Mouse (Mus musculus): ENCODE measurements at regions not wholly inside any gene's neighbourhood (a gene's known extent, or its start where the extent isn't known, plus 50 kb on each side); places are given as distances from the start of the nearest gene placed in this dataset.
"Not testable (repeated sequence)": the region's sequence is repeated elsewhere in the genome, so short reads cannot be mapped to it uniquely, and the experiment has no call there.

DNA sequence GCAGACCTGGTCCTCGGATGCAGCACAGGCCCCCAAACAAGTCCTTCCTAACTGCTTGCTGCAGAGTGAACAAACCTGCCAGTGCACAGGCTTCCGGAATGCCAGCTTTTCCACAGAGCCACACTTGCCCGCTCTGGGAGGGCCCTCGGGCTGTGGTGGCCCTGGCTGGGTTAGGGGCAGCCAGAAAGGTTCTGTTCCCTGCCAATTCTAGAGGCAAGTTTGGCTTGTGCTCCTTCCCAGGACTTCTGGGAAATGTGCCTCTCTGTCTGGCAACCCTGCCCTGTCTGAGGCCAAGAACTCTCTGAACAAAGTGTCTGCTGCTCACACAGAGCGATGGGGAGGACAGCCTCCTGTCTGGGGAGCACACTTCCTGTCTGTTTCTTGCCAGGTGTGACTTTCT is 66.4 kb downstream of the Xrcc2 start:
- peak; percentile 29 to 60 for DNase-seq (ENCODE audit: low spot score in 2 of 2)

DNA sequence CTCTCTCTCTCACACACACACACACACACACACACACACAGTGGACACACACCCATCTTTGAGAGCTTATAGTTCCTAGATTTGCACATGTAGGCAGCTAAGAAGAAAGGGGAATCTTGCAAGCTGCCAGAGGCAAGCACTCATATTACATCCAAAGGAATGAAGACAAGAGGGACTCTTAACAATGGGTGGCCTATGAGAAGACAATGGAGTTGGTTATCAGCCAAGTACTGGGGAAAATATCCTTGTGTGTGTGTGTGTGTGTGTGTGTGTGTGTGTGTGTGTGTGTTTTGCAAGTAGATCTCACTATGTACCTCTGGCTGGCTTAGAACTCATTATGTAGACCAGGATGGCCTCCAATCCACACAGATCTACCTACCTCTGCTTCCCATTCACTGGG is 67.5 kb downstream of the Xrcc2 start:
- no peak for DNase-seq (ENCODE audit: low spot score in 2 of 2)

DNA sequence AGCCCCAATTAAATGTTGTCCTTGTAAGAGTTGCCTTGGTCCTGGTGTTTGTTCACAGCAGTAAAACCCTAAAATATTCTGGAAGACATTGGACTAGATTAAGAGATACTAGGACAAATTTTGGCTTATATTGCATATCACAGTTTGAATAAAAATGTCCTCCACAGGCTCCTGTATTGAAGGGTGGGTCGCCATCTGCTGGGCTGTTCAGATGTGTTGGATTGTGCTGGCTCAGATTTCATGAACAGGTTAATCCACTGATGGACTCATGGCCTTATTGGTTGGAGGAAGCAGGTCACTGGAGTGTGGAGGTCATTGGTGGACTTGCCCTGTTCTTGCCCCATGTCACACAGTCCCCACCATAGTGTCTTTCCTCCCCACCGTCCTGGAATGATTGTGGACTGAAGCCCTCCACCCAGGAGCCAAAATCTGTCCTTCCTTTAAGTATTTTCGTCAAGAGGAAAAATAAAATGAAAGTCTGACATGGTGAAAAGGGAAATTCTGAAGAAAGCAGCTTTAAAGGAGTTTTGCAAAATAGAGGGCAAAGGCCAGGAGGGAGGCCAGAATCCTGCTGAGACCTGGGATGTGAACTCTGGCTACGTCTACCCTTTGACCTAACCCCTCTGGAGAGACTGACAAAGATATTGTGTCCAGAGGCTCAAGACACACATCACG is 72.6 kb downstream of the Xrcc2 start:
- DNase-seq (ENCODE audit: low spot score in 2 of 2), result no peak

DNA sequence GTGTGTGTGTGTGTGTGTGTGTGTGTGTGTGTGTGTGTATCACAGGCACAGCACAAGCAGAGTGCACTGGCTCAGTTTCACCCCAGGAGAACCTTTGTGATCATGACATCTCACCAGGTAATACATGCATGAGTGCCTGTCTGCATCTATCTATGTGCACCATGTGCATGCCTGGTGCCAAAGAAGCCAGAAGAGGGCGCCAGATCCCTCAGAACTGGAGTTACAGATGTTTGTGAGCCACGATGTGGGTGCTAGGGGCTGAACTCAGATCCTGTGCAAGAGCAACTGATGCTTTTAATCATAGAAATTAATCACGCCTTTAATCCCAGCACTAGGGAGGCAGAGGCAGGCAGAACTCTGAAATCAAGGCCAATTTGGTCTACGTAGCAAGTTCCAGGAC is 75.9 kb downstream of the Xrcc2 start:
- DNase-seq (ENCODE audit: low spot score in 2 of 2), result no peak

DNA sequence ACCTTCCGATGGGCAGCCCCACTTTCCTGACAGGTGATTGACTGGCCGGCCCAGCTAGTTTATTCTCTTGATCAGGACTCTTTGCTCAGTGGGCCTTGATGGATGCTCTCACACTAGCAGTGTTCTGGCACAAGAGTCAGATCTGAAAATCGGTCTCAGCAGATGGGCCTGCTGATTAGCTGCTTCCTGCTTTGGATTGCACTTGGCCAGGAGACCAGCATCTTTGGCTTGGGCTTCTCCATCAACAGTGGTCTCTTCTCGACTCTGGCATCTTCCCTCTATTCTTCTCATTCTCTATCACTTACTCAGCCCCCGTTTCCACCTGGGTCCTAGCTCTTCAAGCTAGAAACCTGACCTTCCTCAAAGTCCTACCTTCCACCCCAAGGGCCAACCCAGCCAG is 77.1 kb downstream of the Xrcc2 start:
- DNase-seq (ENCODE audit: low spot score in 2 of 2), result no peak

DNA sequence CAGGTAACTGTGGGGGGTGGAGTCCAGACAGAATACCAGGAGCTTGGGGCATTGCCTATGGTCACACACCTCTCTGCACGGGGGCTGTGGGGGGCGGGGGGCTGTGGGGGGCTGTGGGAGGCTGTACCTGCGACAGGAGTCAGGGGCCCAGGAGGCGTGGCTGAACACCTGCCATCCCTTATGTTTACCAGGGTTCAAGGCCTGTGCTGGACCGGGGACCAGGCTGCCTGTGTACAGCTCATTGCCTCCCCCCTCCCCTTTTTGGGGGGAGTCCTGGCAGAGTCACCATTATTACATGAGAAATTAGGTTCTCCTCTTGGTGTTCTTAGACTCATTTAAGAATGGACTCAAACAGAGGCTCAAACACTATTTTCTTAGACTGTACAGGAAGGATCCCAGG is 78.5 kb downstream of the Xrcc2 start:
- no peak for DNase-seq (ENCODE audit: low spot score in 2 of 2)

DNA sequence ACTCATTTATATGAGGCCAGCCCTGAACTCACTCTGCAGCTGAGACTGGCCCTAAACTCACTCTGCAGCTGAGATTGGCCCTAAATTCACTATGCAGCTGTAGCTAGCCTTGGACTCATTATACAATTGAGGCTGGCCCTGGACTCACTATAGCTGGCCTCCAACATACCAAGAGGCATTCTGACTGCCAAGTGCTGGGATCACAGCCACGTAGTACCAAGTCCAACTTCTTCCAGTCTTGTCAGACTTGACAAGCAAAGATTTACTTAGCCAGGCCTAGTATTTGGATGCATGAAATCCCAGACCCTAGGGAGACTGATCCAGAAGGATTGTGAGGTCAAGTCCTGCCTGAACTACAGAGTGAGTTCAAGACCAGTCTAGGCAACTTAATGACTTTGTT is 81.6 kb downstream of the Xrcc2 start:
- DNase-seq (ENCODE audit: low spot score in 2 of 2), result no peak

DNA sequence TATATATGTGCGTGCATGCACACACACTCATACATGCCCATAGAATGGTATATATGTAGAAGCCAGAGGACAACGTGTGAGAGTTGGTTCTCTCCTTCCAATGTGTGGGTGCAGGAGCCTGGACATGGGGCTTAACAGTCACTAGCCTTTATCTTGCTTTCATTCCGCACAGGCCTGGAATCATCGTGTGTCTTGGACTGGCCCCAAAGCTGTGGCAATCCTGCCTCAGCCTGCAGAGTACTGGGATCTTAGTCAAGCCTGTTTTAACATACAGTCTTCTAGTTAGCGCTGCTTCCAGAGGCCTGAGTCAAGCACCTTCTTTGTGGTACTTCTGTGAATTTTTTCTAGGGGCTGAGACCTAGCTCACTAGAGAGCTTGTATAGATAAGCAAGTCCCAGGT is 85.8 kb downstream of the Xrcc2 start:
- no peak for DNase-seq (ENCODE audit: low spot score in 2 of 2)

DNA sequence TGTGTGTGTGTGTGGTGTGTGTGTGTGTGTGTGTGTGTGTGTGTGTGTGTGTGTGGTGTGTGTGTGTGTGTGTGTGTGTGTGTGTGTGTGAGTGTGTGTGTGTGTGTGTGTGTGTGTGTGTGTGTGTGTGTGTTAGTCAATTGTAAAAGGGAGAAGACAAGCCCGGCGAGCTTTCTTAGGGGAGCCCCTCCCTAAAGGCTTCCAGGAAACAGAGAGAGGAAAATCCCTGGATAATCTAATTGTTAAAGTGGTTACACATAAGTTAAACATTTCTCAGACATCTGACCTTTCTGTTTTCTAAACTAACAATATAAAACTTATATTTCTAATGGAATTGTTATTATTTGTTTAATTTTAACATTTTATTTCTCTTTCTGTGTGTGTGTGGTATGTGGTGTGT is 86.3 kb downstream of the Xrcc2 start:
- not testable (repeated sequence) for DNase-seq (ENCODE audit: low spot score in 2 of 2)

DNA sequence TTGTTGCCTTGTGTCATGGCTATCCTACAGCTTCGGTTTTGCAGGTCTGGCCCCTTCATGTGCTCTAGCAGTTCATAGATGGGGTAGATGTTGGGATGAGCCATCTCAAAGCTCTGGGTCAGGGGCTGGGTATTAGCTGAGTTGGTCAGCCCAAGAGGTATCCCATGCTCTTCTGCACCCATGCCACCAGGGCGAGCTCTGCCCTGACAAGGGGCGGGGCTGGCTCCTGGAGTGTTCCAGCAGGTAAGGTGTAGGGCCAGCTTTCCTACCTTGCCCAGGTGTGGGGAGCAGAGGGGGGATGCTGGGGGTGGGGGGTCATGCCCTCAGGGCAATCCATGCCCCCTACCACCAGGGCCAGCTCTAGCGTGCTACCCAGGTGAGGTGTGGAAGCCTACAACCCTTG is 91.0 kb downstream of the Xrcc2 start:
- DNase-seq (ENCODE audit: low spot score in 2 of 2), result no peak

DNA sequence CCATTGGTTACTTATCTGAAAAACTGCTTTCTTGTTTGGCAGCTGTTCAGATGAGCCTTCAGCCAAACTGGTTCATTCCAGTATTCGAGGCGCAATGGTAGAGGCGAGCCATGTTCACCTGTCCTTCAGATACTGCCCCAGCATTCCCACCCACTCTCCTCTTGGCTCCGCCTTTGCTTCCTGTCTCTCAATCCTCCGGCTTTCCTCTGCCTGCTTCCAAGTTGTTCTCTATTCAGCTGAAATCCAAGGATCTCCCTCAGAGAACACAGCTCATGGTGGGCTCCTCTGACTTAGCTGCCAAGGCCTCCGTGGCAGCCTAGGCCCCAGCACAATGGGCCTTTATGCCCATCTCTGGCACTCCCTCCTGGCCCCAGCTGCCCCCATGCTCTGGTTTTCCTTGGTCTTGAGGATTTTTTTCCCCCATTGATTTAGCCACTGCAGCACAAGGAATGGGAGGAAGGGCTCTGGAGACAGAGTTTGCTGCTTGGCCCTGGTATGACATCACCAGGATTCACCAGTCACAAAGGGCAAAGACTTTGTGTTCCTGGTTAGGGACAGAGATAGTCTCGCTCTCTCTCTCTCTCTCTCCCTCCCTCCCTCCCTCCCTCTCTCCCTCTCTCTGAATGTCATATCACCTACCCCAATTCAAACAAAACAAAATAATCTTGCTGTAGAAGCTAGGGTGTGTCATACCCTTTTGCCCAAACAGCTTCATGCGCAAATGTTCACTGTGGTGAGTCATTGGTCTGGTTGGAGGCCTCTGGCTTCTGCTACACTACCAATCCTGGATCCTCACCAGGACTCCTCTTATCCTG is 91.6 kb downstream of the Xrcc2 start:
- DNase-seq (ENCODE audit: low spot score in 2 of 2), result peak; percentile 34 to 77

DNA sequence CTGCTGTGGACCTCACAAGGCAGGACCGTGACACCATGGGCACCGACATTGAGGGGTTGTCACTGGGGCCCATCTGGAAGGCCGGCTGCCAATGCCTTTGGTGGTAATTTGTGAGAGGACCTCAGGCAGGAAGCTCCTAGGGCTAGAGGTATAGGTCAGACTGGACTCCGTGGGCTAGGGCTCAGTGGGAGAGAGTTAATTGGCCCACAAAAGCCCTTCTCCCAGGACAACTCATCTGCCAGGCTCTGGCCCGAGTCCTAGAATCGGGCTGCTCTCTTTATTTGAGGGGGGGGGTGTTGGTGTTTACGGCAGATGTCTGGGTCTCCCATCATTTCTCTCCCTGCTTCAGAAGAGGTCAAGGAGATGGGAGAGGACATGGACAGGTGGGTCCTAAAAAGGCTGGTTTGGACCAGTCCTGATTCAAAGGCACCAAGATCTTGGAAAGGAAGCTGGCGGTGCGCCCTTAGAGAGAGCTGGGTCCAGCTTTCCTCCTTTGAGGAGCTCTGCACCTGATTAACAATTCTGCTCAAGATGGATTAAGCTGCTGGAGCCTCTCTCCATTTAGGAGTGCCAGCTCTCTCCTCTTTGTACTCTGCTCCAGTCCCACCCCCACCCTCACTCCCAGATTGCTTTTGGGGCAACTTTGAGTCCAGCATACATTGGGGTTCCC is 93.5 kb downstream of the Xrcc2 start:
- DNase-seq (ENCODE audit: low spot score in 2 of 2), result peak; percentile 30 to 39

DNA sequence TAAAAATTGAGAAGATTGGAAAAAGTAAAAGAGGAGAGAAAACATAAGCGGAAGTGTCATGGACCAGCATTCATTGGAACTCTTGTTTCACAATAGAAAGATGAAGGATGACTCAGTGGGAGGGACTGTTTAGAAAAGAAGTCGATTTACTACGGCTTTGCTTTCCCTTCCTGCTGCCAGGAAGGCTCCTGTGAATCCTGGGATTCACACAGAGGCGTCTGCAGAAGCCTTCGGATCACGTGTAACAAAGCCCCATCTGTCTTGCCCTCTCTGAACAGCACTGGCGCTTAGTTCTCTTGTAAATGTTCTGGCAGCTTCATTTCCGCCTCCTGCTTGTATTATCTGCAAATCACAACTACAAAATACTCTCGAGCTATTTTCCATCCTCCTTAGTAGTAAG is 94.0 kb downstream of the Cct8l1 start:
- peak; percentile 60 to 71 for DNase-seq (ENCODE audit: low spot score in 2 of 2)

DNA sequence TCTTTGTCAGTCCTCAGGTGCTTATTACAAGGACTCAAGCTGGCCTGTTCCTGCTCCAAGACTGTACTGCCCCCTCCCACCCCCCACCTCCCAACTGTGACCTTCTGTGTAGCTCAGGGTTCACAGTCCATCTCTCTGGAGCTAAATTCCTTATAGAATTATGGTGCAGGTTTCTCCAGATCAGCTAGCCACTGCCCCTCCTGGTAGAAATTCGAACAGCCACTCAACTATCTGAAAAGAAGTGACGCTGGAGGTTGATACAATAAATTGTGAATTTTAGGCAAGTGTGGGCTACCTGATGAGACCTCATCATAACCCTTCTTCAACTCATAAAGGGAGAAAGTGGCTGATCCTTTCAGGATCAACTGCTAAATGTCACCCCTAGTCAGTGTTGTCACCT is 86.3 kb downstream of the Cct8l1 start:
- DNase-seq (ENCODE audit: low spot score in 2 of 2), result no peak

DNA sequence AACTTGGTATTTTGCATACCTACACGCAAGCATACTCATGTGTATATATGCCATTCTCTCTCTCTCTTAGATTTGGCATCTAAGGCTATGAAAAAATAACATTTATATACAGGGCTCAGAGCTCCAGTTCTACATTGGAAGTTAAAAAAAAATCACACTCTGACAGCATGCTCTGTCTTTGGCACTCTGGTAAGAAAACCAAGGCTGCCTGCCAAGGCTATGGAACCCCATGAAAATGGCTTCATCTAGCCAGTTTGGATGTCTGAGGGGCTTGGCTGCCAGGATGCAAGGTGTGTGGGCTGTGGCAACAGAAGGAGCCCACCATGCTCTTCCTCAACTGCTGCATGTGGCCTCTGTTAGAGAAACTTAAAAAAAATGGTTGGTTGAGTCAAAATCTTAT is 83.5 kb downstream of the Cct8l1 start:
- peak in 1 of 2 experiments; percentile 21 for DNase-seq (ENCODE audit: low spot score in 2 of 2)

DNA sequence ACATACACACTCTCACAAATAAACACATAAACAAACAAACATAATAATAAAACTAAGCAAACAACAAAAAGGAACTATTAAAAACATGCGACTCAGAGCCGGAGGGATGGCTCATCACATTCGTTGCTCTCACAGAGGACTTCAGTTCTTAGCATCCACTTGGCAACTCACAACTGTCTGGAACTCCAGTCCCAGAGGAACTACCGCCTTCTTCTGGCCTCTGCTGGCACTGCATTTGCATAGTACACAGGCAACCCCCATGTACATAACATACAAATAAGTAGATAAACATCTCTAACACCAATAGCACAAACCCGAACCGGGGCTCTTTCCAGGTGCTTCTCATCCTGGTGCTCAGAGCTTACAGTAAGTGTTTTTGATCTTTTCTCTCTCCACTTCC is 81.9 kb downstream of the Cct8l1 start:
- no peak for DNase-seq (ENCODE audit: low spot score in 2 of 2)

DNA sequence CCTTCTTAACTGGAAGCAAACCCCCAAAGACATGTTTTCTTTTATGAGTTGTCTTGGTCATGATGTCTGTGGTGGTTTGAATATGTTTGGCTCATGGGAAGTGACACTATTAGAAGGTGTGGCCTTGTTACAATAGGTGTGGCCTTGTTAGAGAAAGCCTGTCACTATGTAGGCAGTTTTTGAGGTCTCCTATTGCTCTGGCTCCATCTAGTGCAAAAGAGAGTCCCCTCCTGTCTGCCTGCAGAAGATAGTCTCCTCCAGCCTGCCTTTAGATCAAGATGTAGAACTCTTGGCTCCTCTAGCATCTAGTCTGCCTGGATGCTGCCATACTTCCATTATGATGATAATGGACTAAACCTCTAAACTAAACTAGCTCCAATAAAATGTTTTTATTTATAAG is 75.8 kb downstream of the Cct8l1 start:
- no peak for DNase-seq (ENCODE audit: low spot score in 2 of 2)
